Mouse (Mus musculus): ENCODE results near the gene Cyb5rl.

Gene Cyb5rl

DNA sequence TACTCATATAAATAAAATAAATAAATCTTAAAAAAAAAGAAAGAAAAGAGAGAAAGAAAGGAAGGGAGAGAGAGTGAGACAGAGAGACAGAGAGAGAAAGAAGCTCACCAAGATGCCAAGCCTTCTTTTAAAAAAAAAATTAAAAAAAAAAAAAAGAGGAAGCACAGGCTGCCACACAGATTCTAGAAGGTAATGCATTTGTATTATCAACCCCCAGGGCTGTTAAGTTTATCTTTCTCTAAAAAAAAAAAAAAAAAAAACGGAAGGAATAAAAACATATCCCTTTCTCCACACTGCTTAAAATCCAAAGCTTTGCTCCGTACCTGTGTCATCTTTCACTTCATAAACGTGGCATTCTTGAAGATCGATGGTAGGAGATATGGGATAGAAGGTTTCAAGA is 5.2 kb upstream of the Cyb5rl start:
- no peak for DNase-seq (ENCODE audit: low spot score in 2 of 2)

DNA sequence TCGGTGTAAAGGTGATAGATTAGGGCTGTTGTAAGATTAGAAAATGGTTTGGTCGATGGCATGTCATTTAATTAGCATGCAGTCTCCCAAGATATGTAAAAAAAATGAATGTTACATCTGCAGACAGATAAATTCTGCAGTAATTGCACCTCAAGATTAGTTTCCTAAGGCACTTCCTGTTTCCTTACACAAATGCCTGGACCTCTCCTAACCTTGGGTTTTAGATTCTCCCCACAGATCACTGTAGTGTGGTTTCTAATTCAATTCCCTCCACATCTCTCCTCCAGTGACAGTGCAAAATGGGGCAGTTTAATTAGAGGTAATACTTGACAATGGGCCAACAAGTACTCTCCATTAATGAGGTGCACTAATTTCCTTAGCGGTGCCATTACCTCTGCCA is 3.6 kb upstream of the Cyb5rl start:
- no peak for DNase-seq (ENCODE audit: low spot score in 2 of 2)

DNA sequence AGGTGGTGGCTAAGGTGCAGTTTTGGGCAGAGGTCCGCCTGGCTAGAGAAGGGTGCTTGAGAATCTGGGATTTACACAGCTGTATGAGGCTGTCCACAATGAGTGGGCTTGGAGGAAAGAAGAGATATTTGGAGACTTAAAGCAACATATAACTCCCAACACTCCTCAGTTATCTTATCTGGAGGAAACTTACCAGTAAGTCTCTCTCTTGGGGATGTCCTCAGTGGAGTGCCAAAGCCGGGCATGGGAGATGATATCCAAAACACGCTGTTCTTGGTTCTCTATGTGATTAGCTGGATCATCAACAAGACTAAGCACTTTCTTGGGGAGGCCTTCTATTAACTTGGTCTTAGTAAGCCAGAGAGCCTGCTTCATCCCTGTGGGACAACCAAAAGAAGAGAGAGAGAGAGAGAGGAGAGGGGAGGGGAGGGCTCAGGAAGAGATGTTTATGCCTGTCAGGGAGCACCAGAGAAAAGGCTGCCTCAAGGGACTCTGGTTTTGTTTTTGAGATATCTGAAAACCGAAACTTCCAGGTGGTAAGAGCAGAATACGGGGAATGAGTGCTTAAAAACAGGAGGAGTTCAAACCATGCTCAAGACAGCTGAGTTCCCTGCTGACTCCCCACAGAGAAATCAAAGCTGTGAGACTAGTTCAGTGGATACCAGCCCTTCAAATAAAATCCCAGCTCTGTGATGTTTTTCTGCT is 2.2 kb upstream of the Cyb5rl start:
- no peak for DNase-seq (ENCODE audit: low spot score in 2 of 2)

DNA sequence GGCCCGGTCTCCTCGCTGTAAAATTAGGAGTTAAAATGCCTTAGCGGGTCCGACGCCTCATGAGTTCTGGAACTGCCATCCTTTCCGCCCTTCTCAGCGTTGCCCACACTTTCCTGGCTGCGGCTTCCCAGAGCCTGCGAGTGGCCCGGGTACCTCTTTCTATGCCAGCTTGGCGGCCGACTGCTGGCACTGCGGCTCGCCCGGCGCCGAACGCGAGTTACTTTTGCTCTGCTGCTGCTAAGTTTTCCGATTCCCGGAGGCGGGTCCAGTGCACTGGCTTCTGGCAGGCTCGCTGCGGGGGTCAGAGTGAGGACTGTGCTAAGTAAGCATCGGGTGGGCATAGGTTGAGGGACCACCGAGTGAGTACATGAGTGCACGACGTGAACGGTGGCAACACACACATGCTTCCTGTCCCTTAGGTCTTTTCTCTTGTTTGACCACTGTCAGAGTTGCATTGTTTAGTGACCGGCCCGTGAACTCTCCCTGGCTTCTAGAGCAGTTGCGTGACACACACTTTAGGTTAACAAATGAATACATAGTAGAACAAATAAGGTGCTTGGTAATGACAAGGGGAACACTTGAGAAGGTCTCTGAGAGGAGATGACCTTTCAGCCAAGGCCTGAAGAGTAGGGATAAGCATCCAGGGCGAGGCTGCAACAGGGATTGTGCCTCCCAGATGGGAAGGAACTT is 508 bp downstream of the Cyb5rl start:
- DNase-seq (ENCODE audit: low spot score in 2 of 2), result no peak

DNA sequence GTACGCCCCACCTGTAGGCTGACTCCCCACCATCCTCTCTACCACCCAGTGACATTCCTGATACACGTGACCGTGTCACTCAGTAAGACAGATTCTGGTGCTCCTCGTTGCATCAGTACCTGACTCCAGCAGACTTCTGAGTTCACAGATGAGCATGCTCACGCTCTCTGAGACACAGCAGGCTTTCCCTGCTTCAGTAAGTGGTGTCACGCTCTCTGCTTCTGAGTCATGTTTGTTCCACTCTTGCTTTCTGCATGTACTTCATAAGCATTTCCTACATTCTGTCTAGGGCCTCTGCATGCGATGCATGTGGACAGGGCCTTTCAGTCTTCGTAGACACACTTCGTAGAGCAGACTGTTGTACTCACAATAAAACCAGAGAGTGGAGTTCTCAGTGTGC is 5.6 kb downstream of the Cyb5rl start:
- no peak for DNase-seq (ENCODE audit: low spot score in 2 of 2)

DNA sequence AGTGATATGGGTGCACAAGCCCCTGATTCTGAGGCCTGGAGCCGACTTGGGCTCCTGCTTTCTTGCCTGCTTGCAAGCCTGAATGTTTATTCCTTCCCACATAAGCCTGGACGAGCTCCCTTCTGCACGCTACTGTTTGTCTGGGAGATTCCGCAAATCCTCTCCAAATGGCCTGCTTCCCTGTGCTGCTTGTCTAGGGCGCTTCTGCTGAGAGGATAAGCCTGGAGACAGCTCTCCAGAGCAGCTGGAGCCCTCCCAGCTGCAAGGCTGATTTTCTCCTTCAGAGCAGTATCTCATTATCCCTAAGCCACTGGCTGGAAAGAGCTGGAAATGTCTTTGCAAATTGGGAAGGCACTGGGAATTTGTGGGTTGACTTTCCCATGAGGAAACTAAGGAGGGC is 8.7 kb downstream of the Cyb5rl start:
- peak in 1 of 2 experiments; percentile 35 for DNase-seq (ENCODE audit: low spot score in 2 of 2)

DNA sequence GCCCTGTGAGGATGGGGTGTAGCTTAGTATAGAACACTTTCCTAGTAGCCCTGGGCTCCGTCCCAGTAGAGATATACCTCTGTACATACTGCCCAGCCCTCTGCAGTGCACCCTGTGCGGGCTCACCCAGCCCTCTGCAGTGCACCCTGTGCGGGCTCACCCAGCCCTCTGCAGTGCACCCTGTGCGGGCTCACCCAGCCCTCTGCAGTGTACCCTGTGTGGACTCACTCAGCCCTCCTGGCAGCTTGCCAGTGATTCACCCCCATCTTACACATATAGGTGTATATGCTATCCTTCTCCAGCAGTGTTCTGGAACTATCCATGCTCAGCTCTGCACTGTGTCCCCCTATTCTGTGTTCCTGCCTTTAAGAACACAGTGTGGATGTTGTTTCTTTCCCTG is 12.1 kb downstream of the Cyb5rl start:
- no peak for DNase-seq (ENCODE audit: low spot score in 2 of 2)

DNA sequence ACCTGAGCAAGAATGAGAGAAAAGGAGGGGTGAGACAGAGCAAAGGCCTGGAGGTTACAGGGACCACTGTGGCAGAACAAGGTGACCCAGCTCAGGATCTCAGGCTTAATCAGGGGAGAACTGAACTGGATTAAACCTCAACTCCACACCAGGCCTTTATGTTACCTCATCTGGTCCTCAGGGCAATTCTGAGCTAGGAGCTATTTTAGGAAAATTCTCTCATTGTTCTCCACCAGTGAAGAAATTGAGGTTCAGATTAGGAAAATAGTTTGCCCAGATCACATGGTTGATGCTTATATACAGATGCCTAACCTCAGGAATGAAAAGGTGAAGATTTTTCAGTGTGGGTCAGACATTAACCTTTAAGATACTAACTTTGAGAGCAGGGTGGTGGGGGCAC is 12.9 kb downstream of the Cyb5rl start:
- DNase-seq (ENCODE audit: low spot score in 2 of 2), result no peak

DNA sequence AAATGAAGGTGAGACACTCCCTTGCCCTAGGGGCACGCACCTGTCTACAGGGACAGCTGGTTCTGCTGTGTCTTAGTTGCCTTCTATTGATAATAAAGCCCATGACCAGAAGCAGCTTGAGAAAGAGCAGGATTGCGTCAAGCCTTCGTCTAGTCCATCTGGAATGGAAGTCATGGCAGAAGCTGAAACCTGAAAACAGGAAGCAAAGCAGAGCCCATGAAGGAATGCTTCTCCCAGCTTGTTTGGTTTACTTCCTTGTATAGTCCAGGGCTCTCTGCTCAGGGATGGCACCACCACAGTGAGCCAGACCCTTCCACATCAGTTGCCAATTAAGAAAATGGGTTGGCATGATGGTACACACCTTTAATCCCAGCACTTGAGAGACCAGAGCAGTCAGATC is 15.4 kb downstream of the Cyb5rl start:
- no peak for DNase-seq (ENCODE audit: low spot score in 2 of 2)

DNA sequence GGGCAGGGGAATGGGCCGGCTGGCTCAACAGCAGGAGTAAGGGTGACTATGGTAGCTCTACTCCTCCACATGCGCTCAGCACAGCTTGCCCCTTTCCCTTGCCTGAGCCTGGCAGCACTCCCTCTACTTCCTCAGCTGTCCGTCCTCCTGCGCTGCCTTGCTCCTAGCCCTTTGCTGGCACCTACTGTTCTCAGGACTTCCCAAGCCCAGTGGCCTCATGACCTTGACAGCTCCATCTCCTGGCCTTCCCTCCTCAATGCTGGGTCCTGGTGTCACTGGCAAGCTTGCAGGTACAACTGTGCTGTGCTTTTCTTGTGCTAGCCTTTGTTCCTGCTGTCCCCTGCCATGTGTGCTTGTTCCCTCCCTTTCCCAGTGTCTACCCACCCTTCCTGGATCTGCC is 16.3 kb downstream of the Cyb5rl start:
- DNase-seq (ENCODE audit: low spot score in 2 of 2), result no peak

DNA sequence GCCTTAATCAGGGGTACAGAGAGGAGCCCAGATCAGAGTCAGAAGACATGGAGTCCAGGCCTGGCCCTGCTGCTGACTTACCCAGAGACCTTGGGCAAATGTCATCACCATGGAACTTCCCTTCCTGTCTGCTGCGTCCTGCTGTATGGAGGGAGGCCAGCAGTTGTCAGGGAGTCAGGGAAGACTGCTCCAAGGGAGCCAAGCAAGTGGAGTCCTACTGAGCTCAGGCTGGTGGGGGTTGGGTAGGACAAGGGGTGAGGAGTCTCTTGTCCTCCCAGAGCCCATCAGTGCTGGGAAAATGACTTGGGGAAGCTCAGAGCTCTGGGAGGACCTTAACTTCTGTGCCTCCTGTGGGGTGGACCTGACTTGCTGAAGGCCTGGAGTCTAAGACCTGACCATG is 17.6 kb downstream of the Cyb5rl start:
- peak in 1 of 2 experiments; percentile 22 for DNase-seq (ENCODE audit: low spot score in 2 of 2)

DNA sequence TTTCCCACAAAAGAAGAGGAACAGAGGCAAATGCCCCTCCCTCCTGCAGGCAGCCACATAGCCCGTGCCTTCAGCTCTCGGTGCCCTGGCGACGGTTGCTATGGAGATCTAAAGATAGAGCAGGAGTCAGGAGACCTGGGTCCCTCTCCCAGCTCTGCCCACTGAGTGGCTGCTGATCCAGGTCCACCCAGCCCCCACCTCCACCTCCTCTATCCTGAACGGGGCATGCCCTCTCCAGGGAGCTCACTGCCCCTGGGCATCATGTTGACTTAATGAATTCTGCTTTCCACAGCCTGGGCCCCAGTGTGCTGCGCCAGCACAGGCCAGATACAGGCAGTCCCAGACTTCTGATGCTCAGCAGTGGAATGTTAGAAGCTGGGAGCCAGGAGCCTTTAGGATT is 18.1 kb downstream of the Cyb5rl start:
- DNase-seq (ENCODE audit: low spot score in 2 of 2), result peak; percentile 81

DNA sequence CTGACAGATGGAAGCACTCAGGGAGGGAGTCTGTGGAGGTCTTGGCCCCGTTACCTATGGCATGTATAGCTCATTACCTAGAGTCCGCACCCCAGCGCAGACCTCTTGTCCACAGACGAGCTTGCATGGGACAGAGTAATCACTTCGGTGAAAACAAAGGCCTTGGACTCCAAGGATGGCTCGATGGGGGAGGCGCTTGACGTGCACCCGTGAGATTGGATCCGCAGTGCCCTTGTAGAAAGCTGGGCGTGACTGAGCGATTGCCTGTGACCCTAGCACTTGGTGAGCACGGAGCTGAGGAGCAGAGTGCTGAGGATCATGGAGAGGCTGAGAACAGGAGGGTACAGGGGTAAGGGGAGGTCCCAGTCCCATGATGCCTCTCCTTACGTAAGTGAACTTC is 24.9 kb downstream of the Cyb5rl start:
- DNase-seq (ENCODE audit: low spot score in 2 of 2), result no peak

DNA sequence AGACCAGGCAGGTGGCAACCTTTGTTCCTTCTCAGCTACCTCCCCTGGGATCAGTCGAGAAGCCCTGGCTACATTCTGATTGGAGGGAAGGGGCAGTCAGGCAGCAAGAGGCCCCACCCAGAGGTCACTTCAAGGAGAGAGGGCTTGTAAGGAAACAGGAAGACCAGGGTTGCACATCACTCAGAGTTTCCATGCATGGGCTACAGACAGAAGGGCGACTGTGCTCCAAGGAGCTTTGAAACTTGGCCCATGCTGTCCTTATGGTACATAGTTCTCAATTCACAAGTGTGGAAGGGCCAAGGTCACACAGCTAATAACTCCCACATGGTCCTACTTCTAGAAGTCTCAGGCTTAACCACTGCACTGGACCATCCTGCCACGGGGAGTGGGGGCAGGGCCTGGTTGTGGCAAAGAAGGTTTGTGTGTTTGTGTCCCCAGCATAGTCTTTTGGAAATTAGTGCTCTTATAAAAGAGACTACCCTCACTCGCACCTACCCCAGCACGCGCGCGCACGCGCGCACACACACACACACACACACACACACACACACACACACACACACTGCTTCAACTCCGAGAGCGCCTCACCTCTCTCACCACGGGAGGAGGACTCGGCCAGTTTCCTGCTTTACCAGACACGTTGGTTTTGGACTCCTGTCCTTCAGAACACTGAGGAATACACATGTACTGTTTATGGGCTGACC is 27.8 kb downstream of the Cyb5rl start:
- no peak for DNase-seq (ENCODE audit: low spot score in 2 of 2)

DNA sequence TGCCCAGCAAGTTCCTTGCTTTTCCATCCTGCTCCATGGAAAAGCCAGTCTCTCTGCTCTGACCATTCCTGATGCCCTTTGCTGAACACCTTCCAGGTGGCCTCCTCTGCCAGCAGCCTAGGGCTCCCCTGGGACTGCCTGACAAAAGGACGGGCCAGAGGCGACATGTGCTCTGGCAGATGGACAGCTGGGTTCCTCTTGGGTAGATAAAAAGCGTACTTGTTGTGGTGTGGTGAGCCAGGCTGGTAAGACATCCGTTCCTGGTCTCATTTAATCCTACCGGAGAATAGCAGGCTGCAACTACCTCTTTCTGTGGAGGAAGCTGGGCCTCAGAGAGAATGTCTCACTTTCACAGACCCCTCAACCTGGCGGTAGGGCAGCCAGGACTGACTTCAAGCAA is 29.3 kb downstream of the Cyb5rl start:
- DNase-seq (ENCODE audit: low spot score in 2 of 2), result no peak

DNA sequence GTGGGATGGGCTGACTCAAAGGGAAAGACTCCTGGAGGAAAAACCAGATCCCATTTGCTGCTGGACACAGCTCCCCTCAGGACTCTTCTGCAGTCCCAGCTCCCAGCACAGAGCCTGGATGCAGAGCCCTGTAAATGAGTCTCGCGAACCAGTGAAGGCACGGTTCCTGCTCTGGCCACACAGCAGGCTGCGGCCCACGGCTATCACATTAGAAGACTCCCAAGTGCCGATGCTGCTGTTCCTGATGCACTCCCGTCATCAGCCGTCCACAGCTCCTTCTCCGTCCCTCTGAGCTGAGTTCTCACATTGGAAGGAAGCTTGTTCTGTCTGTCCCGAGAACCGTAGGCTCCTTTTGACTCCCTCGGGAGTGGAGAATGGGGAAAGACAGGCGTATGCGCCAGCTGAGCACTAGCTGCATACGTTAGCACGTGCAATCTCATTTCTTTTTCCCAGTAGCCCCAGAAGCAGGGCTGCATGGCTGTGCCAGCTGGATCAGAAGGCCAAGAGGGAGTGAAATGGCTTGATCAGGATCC is 30.1 kb downstream of the Cyb5rl start, which contains the start of gene Cdcp2:
Gene Cdcp2 (plus strand): TSS at position 51 of the 533 bp plus-strand sequence.
- no peak for DNase-seq (ENCODE audit: low spot score in 2 of 2)

DNA sequence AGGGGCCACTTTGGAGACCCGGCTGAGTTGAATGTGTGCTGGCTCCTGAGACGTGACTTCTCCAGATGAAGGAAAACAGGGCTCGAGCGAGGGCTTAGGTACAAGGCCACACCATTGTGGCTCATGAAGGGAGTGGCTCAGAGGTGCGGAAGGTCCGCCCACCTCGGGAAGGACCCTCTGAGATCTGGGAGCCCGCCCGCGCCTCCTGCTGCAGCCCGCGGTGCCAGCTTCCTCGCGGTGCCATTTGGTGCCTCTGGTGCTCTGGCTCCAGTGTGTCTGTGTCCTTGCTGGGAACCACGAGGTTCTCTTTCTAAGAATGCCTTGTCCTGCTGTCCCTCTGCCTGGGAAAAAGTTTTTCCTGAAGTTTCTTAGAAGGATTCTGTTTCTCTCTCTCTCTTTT is 31.1 kb downstream of the Cyb5rl start:
- no peak for DNase-seq (ENCODE audit: low spot score in 2 of 2)

DNA sequence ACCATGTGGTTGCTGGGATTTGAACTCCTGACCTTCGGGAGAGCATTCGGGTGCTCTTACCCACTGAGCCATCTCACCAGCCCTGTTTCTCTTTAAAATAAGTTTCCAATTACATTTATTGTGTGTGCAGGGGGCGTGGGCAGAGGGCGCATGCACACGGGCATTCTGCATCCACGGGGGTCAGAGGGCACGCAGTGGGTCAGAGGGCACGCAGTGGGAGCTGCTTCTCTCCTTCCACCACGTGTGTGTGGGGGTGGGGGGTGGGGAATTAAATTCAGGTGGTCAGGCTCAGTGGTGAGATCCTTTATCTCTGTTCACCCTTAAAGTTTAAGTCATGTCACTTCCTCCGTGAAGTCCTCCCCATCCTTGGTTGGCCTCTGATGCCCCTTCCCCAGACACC is 31.6 kb downstream of the Cyb5rl start:
- no peak for DNase-seq (ENCODE audit: low spot score in 2 of 2)

DNA sequence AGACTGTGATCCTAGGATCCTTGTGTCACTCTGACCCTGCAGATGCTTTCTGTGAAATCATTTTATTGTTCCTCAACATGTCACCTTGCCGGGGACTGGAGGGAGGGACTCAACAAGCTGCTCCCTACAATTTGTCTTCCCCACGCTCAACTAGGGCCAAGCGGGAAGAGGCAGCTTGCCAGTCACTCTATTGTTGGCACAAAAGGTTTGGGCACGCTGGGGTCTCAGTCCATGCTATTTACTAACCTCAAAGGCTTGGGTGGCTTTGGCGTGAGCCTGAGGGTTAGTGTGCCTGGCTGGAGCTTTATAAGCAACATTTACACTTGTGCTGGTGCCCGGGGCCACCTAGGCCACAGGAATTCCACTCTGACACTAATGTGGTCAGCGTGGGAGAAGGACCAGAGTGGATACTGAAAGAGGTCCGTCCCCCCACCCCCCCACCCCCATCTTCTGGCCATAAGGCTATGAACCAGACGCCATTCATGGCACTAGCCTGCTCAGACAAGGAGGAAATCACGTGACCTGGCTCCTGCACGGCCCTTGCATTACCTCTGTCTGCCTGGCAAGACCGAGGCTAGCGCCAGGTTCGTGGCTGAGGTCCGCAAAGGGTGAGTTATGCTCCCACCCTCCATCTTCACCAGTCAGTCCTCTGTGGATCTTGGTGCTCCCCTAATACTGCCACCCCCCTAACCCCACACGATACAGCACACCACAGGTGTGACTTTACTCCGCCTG is 32.2 kb downstream of the Cyb5rl start:
- DNase-seq (ENCODE audit: low spot score in 2 of 2), result no peak

DNA sequence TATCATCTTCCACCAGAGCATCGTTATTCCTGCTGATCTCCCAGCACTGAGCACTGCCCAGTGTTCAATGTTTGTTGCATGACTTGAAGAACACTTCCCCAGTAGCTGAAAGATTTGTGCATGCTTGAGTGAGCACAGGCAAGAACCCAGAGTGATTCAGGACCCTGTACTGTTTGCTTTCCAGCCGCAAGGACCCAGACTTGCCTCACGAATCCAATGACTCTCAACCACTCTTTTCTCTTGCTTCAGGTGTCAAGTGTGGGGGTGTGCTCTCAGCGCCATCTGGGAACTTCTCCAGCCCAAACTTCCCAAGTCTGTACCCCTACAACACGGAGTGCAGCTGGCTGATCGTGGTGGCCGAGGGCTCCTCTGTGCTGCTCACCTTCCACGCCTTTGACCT is 35.4 kb downstream of the Cyb5rl start:
- DNase-seq (ENCODE audit: low spot score in 2 of 2), result no peak

DNA sequence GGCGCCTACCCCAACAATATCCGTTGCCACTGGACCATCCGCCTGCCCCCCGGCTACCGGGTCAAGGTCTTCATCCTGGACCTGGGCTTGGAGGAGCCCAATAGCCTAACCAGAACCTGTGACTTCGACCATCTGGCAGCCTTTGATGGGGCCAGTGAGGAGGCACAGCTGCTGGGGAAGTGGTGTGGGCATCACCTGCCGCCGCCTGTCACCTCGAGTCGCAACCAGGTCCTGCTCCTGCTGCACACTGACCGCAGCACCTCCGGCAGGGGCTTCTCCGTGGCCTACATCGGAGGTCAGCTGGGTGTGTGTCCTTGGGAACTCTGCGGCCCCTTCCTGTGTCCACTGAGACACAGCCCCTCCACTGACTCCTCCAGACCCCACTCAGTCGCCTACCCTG is 40.0 kb downstream of the Cyb5rl start:
- no peak for DNase-seq (ENCODE audit: low spot score in 2 of 2)

DNA sequence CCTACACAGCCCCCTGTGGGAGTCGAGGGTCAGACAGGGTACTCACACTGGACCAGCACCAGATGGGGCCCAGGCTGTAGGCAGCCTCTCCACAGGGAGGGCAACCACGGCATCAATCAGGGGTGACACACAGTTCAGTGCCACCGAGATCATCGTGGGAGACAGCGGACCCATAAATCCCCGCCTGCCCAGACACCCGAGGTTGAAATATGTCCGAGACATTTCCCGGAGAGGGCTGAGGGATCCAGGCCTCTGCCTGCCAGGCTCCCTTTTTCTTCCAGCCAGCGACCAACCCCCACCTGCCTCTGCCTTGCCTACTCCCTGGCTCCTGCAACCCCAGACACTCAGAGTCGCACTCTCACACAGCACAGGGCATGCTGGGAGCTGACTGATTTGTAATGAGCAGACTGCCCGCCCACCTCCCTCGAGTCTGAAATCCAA is 41.5 kb downstream of the Cyb5rl start:
- DNase-seq (ENCODE audit: low spot score in 2 of 2), result no peak

Data from left cerebral cortex, adult 9 months (tissue).